ENCODE assay signal across 26 mouse cellular contexts in the genomic region with DNA sequence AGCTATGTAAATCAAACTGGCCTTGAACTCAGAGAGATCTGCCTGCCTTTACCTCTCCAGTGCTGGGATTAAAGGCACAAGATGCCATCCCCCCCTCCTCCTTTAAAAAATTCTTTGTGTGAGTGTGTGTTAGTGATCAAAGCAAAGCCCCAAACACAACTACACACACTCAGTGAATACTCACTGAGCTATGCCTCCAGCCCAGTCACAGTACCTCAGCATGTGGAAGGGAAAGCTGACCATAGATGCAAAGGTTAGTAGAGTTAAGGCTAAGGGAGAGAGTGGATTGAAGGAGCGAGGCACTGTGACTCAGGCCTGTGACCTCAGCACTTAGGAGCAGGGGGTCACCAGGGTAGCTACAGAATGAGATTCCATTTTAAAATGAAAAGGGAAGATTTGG. TPM values are rescaled to one million over a fixed set of nuclear protein-coding genes. Genes with fewer than 3 reads are reported as not detected.
DNase-seq lines count a peak whose midpoint lies in the region; ATAC-seq and TF ChIP-seq lines count a peak whose summit lies in the region.
"Had no signal": no experiment of that assay in that cellular context is flagged by ENCODE, and none has a peak within 500 bp of the region (broad histone marks: within the 10 kb centered on the region; RNA-seq: fewer than 3 reads in every experiment).

No protein-coding gene starts in this region.

- H3K4me1 ChIP-seq in heart, adult 2 months (ENCODE audit: control insufficient read depth, insufficient read depth, low read length) = peaks cover 18% of the 10 kb centered on the region
- peaks cover 47% of the 10 kb centered on the region for H3K4me1 ChIP-seq in heart, embryonic 10.5 days
- peaks cover 4 to 30% of the 10 kb centered on the region in 2 experiments; a peak in 2 of 4 replicates for H3K4me1 ChIP-seq in MEL (ENCODE audit: control insufficient read depth in 1 of 2, insufficient read depth in 2 of 2, low read length in 2 of 2)
- peaks cover 87% of the 10 kb centered on the region for H3K4me1 ChIP-seq in liver, embryonic 13.5 days (replicated peaks)
- H3K4me1 ChIP-seq in midbrain, embryonic 10.5 days = peaks cover 60% of the 10 kb centered on the region

- TF ChIP-seq CTCF in heart, adult 2 months (IDR thresholded peaks at IDR 0.05) = no peak
- TF ChIP-seq CTCF in MEL (IDR thresholded peaks at IDR 0.05 in 2 of 3, conservative IDR thresholded peaks at IDR 0.05 in 1 of 3; ENCODE audit: control insufficient read depth in 1 of 3, insufficient read depth in 1 of 3, low read depth in 2 of 3, low read length in 3 of 3, poor library complexity in 1 of 3, severe bottlenecking in 1 of 3) = no peak

- peak overlapping the region; percentile 63; the same call in 1 of the 2 replicates for H3K27ac ChIP-seq in heart, adult 2 months
- no peak overlapping the region for H3K27ac ChIP-seq in heart, embryonic 10.5 days
- peak overlapping the region; percentile 41 for H3K27ac ChIP-seq in MEL (ENCODE audit: control insufficient read depth, low read depth, low read length)
- H3K27ac ChIP-seq in liver, embryonic 13.5 days = peak overlapping the region; percentile 99
- no peak overlapping the region for H3K27ac ChIP-seq in midbrain, embryonic 10.5 days (replicated peaks)
- H3K27ac ChIP-seq: embryonic facial prominence, embryonic 13.5 days; forebrain, embryonic 15.5 days; kidney, postnatal 0 days; limb, embryonic 15.5 days; stomach, postnatal 0 days had no signal

- intact Hi-C loops in heart, adult 2 months (cut with DNase I) = loop anchor here (10.0 kb wide), 1 partner anchor 52 kb away; the partner anchor contains the start of genes Asna1 and Trir

- H3K36me3 ChIP-seq in heart, adult 2 months (ENCODE audit: control insufficient read depth, insufficient read depth, low read length) = no peaks in the 10 kb centered on the region; the same call in 1 of the 2 replicates
- peaks cover 44% of the 10 kb centered on the region for H3K36me3 ChIP-seq in heart, embryonic 10.5 days
- H3K36me3 ChIP-seq in MEL (ENCODE audit: control insufficient read depth in 1 of 2, insufficient read depth in 2 of 2, low read length in 2 of 2) = peaks cover 4 to 22% of the 10 kb centered on the region in 2 experiments; a peak in 3 of 4 replicates
- H3K36me3 ChIP-seq in liver, embryonic 13.5 days = peaks cover 53% of the 10 kb centered on the region
- peaks cover 48% of the 10 kb centered on the region for H3K36me3 ChIP-seq in midbrain, embryonic 10.5 days

- H3K27me3 ChIP-seq in heart, adult 2 months (ENCODE audit: control insufficient read depth, insufficient read depth, low read length) = no peaks in the 10 kb centered on the region
- peaks cover 8% of the 10 kb centered on the region for H3K27me3 ChIP-seq in heart, embryonic 10.5 days (ENCODE audit: insufficient read depth, poor library complexity, severe bottlenecking)
- H3K27me3 ChIP-seq in MEL (ENCODE audit: control insufficient read depth in 1 of 2, insufficient read depth in 2 of 2, low read length in 2 of 2) = no peaks in the 10 kb centered on the region
- H3K27me3 ChIP-seq in liver, embryonic 13.5 days = no peaks in the 10 kb centered on the region
- H3K27me3 ChIP-seq in midbrain, embryonic 10.5 days (ENCODE audit: low read depth, poor library complexity, severe bottlenecking) = peaks cover 15% of the 10 kb centered on the region

- peak overlapping the region; percentile 99 for H3K4me2 ChIP-seq in liver, embryonic 13.5 days
- H3K4me2 ChIP-seq: embryonic facial prominence, embryonic 13.5 days; forebrain, embryonic 15.5 days; heart, embryonic 11.5 days; hindbrain, embryonic 13.5 days; limb, embryonic 15.5 days; midbrain, embryonic 11.5 days had no signal

- no peak overlapping the region for H3K4me3 ChIP-seq in heart, adult 2 months
- H3K4me3 ChIP-seq in heart, embryonic 10.5 days = no peak overlapping the region
- H3K4me3 ChIP-seq in MEL (ENCODE audit: control insufficient read depth in 1 of 2, insufficient read depth in 1 of 2, low read depth in 2 of 2, low read length in 2 of 2) = no peak overlapping the region
- H3K4me3 ChIP-seq in liver, embryonic 13.5 days (replicated peaks) = peak overlapping the region; percentile 76
- no peak overlapping the region for H3K4me3 ChIP-seq in midbrain, embryonic 10.5 days
- H3K4me3 ChIP-seq: embryonic facial prominence, embryonic 13.5 days; forebrain, embryonic 15.5 days; hindbrain, embryonic 13.5 days; limb, embryonic 15.5 days had no signal

- 93% methylated on average over 1 of the region's 1 CpGs for WGBS in heart, adult 2 months
- 78% methylated on average over 1 of the region's 1 CpGs for WGBS in heart, embryonic 10.5 days
- WGBS in liver, embryonic 13.5 days (ENCODE audit: insufficient replicate concordance) = 94% methylated on average over 1 of the region's 1 CpGs
- WGBS in midbrain, embryonic 10.5 days = 91% methylated on average over 1 of the region's 1 CpGs

- no peak for TF ChIP-seq EP300 in heart, adult 2 months (IDR thresholded peaks at IDR 0.05; ENCODE audit: insufficient read depth, low read depth, low read length)
- TF ChIP-seq EP300 in MEL (IDR thresholded peaks at IDR 0.05; ENCODE audit: low read depth in 1 of 2, low read length in 2 of 2) = no peak

- H3K9me3 ChIP-seq in heart, embryonic 10.5 days = no peaks in the 10 kb centered on the region
- no peaks in the 10 kb centered on the region for H3K9me3 ChIP-seq in MEL (replicated peaks; ENCODE audit: insufficient read depth, low read length)
- no peaks in the 10 kb centered on the region for H3K9me3 ChIP-seq in liver, embryonic 13.5 days (replicated peaks)
- no peaks in the 10 kb centered on the region for H3K9me3 ChIP-seq in midbrain, embryonic 10.5 days (replicated peaks)
- H3K9me3 ChIP-seq: embryonic facial prominence, embryonic 13.5 days; forebrain, embryonic 15.5 days; hindbrain, embryonic 13.5 days; limb, embryonic 15.5 days had no signal

- H3K79me2 ChIP-seq in heart, adult 2 months (replicated peaks; ENCODE audit: control insufficient read depth, insufficient read depth, low read length) = no peaks in the 10 kb centered on the region
- peaks cover 40% of the 10 kb centered on the region for H3K79me2 ChIP-seq in MEL (ENCODE audit: control insufficient read depth, insufficient read depth, low read length, poor library complexity)

- no peak for TF ChIP-seq RAD21 in MEL (IDR thresholded peaks at IDR 0.05; ENCODE audit: low read depth, low read length)

- no peak overlapping the region for H3K9ac ChIP-seq in heart, adult 2 months (ENCODE audit: low read depth, low read length)
- H3K9ac ChIP-seq in MEL (ENCODE audit: control insufficient read depth, low read depth, low read length, poor library complexity, severe bottlenecking) = no peak overlapping the region
- H3K9ac ChIP-seq in liver, embryonic 13.5 days = peak overlapping the region; percentile 96
- H3K9ac ChIP-seq: embryonic facial prominence, embryonic 13.5 days; forebrain, embryonic 15.5 days; limb, embryonic 15.5 days had no signal

- TF ChIP-seq POLR2A in heart, adult 2 months (IDR thresholded peaks at IDR 0.05; ENCODE audit: insufficient read depth, low read depth, low read length) = no peak
- TF ChIP-seq POLR2A in MEL (IDR thresholded peaks at IDR 0.05; ENCODE audit: control insufficient read depth in 1 of 2, insufficient read depth in 1 of 2, low read depth in 1 of 2, low read length in 2 of 2, poor library complexity in 1 of 2) = no peak

- no peak for DNase-seq in heart, adult 2 months
- no peak for DNase-seq in heart, embryonic 10.5 days (ENCODE audit: low spot score)
- no peak for DNase-seq in MEL (ENCODE audit: low read depth, low spot score)
- DNase-seq in MN1 (ENCODE audit: low spot score) = peak; percentile 16
- DNase-seq in liver, embryonic 13.5 days = no peak
- no peak for DNase-seq in midbrain, embryonic 10.5 days (ENCODE audit: low spot score)
- no peak for DNase-seq in right cerebral cortex, adult 18-20 months
- DNase-seq: cerebellum, adult 11-12 months; left cerebral cortex, postnatal 4 days; lung, postnatal 10 days; thymus, adult 2 months had no signal

- ATAC-seq in liver, embryonic 13.5 days (ENCODE audit: low read depth) = no peak
- ATAC-seq: forebrain, embryonic 15.5 days had no signal

RNA-seq across cellular contexts. Expression of gene Rnaseh2a, which starts 3.5 kb away (rescaled TPM):
- total RNA-seq in heart, adult 2 months (2021) = 10 to 100 TPM; 38.1 to 50.5 TPM
- polyA plus RNA-seq in heart, adult 2 months (2012; rRNA removed) = 33.7 and 46.3 TPM in 2 replicates
- polyA plus RNA-seq in heart, embryonic 10.5 days (2016; fragmentation: Nextera tagmentation; extraction: Ambion mirVana) = 104 and 119 TPM in 2 replicates
- 105 TPM in 2 replicates for total RNA-seq in MEL (2012; rRNA removed)
- polyA plus RNA-seq in MEL (2012; ENCODE audit: insufficient read depth in 1 of 2, insufficient read length in 2 of 2, low read depth in 1 of 2, low replicate concordance in 2 of 2, missing spikeins in 1 of 2) = 100 to 1,000 TPM in 1 of 2 experiments, not detected in 1; 109 TPM
- 130 TPM in 2 replicates for polyA plus RNA-seq in liver, embryonic 13.5 days (2015; fragmentation: Nextera tagmentation; extraction: Ambion mirVana)
- 136 and 158 TPM in 2 replicates for polyA plus RNA-seq in midbrain, embryonic 10.5 days (2016; fragmentation: Nextera tagmentation; extraction: Ambion mirVana)

RNA-seq across cellular contexts. Expression of gene Prdx2, which starts 3.7 kb away (rescaled TPM):
- 100 to 1,000 TPM; 591 to 662 TPM for total RNA-seq in heart, adult 2 months (2021)
- 464 and 584 TPM in 2 replicates for polyA plus RNA-seq in heart, adult 2 months (2012; rRNA removed)
- polyA plus RNA-seq in heart, embryonic 10.5 days (2016; fragmentation: Nextera tagmentation; extraction: Ambion mirVana) = 810 and 835 TPM in 2 replicates
- 502 and 643 TPM in 2 replicates for total RNA-seq in MEL (2012; rRNA removed)
- polyA plus RNA-seq in MEL (2012; ENCODE audit: insufficient read depth in 1 of 2, insufficient read length in 2 of 2, low read depth in 1 of 2, low replicate concordance in 2 of 2, missing spikeins in 1 of 2) = 100 to 1,000 TPM; 679 to 773 TPM
- polyA plus RNA-seq in liver, embryonic 13.5 days (2015; fragmentation: Nextera tagmentation; extraction: Ambion mirVana) = 1,982 and 2,114 TPM in 2 replicates
- polyA plus RNA-seq in midbrain, embryonic 10.5 days (2016; fragmentation: Nextera tagmentation; extraction: Ambion mirVana) = 1,203 and 1,278 TPM in 2 replicates

RNA-seq across cellular contexts. Expression of gene Gm49661, which starts 3.8 kb away (rescaled TPM):
- total RNA-seq in heart, adult 2 months (2021) = 1 to 10 TPM; 1.3 to 2.1 TPM
- polyA plus RNA-seq in heart, adult 2 months (2012; rRNA removed) = not detected in 2 replicates
- polyA plus RNA-seq in heart, embryonic 10.5 days (2016; fragmentation: Nextera tagmentation; extraction: Ambion mirVana) = not detected in 2 replicates
- 3.9 and 4.7 TPM in 2 replicates for total RNA-seq in MEL (2012; rRNA removed)
- polyA plus RNA-seq in MEL (2012; ENCODE audit: insufficient read depth in 1 of 2, insufficient read length in 2 of 2, low read depth in 1 of 2, low replicate concordance in 2 of 2, missing spikeins in 1 of 2) = not detected
- not detected in 2 replicates for polyA plus RNA-seq in liver, embryonic 13.5 days (2015; fragmentation: Nextera tagmentation; extraction: Ambion mirVana)
- polyA plus RNA-seq in midbrain, embryonic 10.5 days (2016; fragmentation: Nextera tagmentation; extraction: Ambion mirVana) = not detected in 2 replicates
- total RNA-seq: gastrocnemius, postnatal 25 days; heart, postnatal 25 days; layer of hippocampus, postnatal 10 days; left cerebral cortex, postnatal 4 days; midbrain, postnatal 0 days; neutrophil, adult 5-6 weeks had no signal
- polyA plus RNA-seq: C2C12; embryonic facial prominence, embryonic 13.5 days; forebrain, embryonic 15.5 days; heart, embryonic 11.5 days; hindbrain, embryonic 13.5 days; kidney, postnatal 0 days; limb, embryonic 15.5 days; midbrain, embryonic 11.5 days; midbrain, postnatal 0 days; stomach, postnatal 0 days; thymus, adult 2 months; urinary bladder, adult 2 months had no signal

RNA-seq across cellular contexts. Expression of gene Junb, which starts 5.4 kb away (rescaled TPM):
- total RNA-seq in heart, adult 2 months (2021) = 10 to 100 TPM; 10.4 to 19.0 TPM
- 13.1 and 17.3 TPM in 2 replicates for polyA plus RNA-seq in heart, adult 2 months (2012; rRNA removed)
- polyA plus RNA-seq in heart, embryonic 10.5 days (2016; fragmentation: Nextera tagmentation; extraction: Ambion mirVana) = 9.5 and 11.4 TPM in 2 replicates
- 49.6 and 72.7 TPM in 2 replicates for total RNA-seq in MEL (2012; rRNA removed)
- 10 to 100 TPM in 1 of 2 experiments, not detected in 1; 41.6 TPM for polyA plus RNA-seq in MEL (2012; ENCODE audit: insufficient read depth in 1 of 2, insufficient read length in 2 of 2, low read depth in 1 of 2, low replicate concordance in 2 of 2, missing spikeins in 1 of 2)
- polyA plus RNA-seq in liver, embryonic 13.5 days (2015; fragmentation: Nextera tagmentation; extraction: Ambion mirVana) = 12.2 and 15.3 TPM in 2 replicates
- polyA plus RNA-seq in midbrain, embryonic 10.5 days (2016; fragmentation: Nextera tagmentation; extraction: Ambion mirVana) = 5.0 and 5.4 TPM in 2 replicates

RNA-seq across cellular contexts. Expression of gene Hook2, which starts 17.3 kb away (rescaled TPM):
- 1 to 10 TPM; 2.0 TPM for total RNA-seq in heart, adult 2 months (2021)
- polyA plus RNA-seq in heart, adult 2 months (2012; rRNA removed) = 2.3 and 2.4 TPM in 2 replicates
- polyA plus RNA-seq in heart, embryonic 10.5 days (2016; fragmentation: Nextera tagmentation; extraction: Ambion mirVana) = 8.4 and 14.7 TPM in 2 replicates
- 10.5 and 11.5 TPM in 2 replicates for total RNA-seq in MEL (2012; rRNA removed)
- polyA plus RNA-seq in MEL (2012; ENCODE audit: insufficient read depth in 1 of 2, insufficient read length in 2 of 2, low read depth in 1 of 2, low replicate concordance in 2 of 2, missing spikeins in 1 of 2) = 10 to 100 TPM in 1 of 2 experiments, not detected in 1; 17.5 TPM
- polyA plus RNA-seq in liver, embryonic 13.5 days (2015; fragmentation: Nextera tagmentation; extraction: Ambion mirVana) = 7.2 and 7.4 TPM in 2 replicates
- 18.2 and 18.4 TPM in 2 replicates for polyA plus RNA-seq in midbrain, embryonic 10.5 days (2016; fragmentation: Nextera tagmentation; extraction: Ambion mirVana)

Comparison
In these comparisons a context has a peak if more than half of its experiments do, and no peak if none do; other contexts are left out.
1. H3K27ac ChIP-seq: peak in heart, adult 2 months (single experiment), MEL (single experiment) and liver, embryonic 13.5 days (single experiment); none in heart, embryonic 10.5 days (single experiment) and midbrain, embryonic 10.5 days (single experiment).